Mouse (Mus musculus) adrenal gland, adult (tissue): ENCODE measurements around the gene Apod.
"Not testable (repeated sequence)": the region's sequence is repeated elsewhere in the genome, so short reads cannot be mapped to it uniquely, and the experiment has no call there.

Source experiments
- DNase-seq, 2 experiments: peaks; one replicate each; pipeline ENCODE4 v3.0.0; 2022 to 2023; ENCODE audit warnings: low spot score in 1 of 2; ENCODE audit not compliant: inconsistent age in 2 of 2

The Apod gene

DNA sequence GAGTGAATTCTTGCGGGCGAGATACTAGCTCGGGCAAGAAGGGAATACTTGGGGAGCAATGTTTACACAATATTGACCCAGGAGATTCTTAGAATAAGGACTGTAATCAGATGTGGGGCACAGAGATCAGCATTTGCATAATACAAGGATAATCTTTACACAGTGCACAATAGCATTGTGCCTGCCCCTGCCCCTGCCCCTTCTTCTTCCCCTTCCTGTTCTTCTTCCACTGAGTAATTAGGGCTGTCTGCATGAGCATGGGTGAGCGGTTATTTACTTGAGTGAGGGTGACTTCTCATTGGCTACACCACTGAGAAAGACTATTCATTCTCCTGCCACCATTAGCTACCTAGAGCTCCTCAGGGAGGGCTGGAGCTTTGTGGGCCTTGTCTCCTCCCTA lies 6.9 kb upstream of the Apod start:
- no peak for DNase-seq

DNA sequence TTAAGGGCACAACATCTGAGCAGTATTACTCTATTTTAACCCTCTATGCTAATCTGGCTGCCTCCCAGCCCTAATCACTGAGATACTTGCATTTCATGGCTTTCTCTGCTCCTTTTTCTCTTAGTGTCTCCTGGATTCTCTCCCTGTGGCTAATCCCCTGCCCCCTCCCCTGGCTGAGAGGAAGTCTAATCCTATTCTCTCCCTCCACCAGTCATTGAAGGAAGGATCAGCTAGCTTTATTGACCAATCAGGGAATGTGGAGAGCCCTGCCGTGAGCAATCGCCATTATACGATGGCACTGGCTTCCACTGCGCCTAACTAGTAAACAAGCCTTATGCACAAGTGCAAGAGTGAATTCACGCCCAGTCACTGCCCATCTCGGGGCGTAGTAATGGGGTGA lies 6.3 kb upstream of the Apod start:
- DNase-seq: no peak

DNA sequence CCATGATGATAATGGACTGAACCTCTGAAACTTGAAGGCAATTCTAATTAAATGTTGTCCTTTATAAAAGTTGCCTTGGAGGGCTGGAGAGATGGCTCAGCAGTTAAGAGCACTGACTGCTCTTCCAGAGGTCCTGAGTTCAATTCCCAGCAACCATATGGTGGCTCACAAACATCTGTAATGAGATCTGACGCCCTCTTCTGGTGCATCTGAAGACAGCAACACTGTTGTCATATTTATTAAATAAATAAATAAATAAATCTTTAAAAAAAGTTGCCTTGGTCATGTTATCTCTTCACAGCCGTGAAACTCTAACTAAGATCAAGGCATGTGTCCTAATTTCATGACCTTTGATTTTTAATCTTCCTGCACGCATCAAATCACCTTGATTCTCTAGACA lies 5.1 kb upstream of the Apod start:
- DNase-seq: not testable (repeated sequence)

DNA sequence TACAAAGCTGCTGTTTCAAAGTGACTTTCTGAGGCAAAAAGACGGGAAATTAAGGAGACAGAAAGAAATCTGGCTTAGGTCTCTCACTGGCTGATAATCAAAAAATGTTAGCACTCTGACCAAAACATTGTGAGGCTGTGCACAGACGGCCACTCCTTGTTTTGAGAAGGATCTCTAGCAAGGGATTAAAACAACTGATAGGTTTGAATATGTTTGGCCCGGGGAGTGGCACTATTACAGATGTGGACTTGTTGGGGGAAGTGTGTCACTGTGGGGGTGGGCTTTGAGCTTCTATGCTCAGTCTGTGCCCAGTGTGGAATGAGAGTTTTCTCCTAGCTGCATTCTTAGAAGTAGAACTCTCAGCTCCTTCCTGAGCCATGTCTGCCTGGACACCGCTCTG lies 4.7 kb upstream of the Apod start:
- no peak for DNase-seq

DNA sequence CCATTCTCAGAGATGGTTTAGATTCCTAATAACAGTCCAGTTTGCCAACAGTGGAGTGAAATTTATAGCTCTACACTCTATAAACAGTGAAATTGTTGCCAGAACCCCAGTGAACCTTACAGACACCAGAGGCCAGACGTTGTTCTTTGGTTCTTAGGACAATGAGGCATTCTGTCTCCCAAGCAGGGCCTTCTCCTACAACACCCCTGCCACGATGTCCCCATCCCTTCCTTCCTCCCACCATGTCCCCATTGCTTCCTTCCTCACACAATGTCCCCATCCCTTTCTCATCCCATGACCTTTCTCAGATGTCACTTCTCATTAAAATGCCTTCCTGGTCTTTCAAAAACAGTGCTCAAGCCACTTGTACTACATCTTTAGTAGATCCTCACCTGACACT lies 3.8 kb upstream of the Apod start:
- no peak for DNase-seq

DNA sequence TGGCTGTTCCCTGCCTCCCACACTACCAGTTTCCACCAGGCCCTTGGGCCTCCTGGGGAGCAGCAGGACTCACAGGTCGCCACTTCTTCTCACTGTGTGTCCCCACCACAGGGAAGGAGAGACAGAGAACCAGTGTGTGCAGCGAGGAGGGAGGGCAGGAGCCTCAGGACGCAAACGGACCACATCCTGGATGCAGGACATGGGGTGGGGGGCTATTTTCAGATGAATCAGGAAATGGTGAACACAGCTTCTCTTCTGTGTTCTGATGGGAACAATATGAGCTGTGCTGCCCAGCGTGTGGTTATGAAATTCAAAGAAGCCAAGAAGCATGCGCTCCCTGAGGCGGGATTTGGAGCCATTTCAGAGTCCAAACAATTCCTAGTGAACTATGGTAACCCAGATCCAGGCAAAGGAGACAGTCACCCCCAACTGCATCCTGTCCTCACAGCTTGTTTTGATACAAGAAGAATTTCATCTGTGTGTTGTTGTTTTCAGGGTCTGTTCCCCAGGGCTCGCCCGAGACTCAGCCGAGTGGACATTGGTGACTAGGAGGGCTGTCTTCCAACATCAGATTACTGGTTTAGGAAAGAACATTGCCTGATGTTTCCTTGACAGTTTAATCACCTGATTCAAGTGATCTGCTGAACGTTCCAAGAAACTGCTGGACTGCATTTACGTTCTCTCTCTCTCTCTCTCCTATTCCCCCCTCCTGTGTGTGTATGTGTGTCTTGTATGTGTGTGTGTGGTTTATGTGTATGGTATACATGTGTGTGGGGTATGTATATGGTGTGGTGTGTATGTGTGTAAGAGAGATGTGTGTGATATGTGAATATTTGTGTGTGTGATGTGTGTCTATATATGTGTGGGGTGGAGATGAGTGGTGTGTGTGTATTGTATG lies 1.9 kb upstream of the Apod start:
- peak; percentile 18 to 52 for DNase-seq

DNA sequence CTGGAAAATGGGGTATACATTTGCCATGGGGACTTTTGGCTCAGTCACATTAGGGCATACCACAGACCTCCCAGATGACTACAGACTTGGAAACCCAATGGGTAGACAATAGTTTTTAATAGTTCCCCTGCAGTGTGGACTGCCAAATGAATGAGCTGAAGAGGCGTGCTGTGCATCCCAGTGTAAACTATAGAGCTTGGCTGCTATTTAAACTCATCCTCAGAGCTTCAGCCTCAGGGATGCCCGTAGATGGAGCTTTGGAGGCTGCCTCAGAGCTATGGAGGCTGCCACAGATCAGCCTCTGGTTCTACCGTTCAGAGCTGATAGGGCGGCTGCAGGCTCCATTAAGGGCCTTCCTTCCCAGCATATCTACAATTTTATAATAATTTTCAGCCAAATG lies 686 bp upstream of the Apod start:
- no peak for DNase-seq

DNA sequence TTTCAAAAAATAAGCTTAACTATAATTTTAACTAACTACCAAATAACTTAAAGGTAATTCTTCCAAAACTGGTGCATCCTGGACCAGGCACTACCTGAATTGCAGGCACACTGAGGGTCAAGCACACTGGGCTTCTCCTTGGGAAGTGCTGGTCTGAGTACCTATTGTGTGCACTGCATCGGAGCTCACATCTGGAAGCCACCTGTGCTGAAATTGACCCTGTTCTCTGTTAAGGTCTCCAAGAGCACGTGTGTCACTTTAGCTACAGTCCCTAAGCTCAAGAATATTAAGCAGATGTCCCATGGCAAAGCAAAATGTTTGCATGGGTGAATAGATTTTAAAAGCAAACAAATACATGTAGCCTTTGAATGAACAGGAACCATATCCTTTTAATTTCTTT lies 997 bp downstream of the Apod start:
- no peak for DNase-seq

DNA sequence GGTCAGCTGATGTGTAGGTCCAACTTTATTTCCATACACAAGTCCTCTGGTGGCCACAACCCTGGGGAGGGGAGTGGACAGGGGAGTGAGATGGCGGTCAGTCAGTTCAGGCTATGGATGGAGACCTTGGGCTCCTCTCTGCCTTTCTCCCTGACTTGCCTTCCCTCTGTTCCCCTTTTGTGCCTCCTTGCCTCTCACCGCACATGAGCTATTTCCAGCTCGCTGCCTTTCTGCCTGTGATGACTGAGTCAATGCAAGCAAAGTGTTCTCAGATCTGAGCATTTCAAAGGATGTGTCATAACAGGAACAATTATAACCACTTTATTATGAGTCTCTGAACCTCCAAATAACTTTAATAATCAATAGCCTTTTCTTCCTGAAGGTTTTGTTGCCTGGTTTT lies 2.3 kb downstream of the Apod start:
- no peak for DNase-seq

DNA sequence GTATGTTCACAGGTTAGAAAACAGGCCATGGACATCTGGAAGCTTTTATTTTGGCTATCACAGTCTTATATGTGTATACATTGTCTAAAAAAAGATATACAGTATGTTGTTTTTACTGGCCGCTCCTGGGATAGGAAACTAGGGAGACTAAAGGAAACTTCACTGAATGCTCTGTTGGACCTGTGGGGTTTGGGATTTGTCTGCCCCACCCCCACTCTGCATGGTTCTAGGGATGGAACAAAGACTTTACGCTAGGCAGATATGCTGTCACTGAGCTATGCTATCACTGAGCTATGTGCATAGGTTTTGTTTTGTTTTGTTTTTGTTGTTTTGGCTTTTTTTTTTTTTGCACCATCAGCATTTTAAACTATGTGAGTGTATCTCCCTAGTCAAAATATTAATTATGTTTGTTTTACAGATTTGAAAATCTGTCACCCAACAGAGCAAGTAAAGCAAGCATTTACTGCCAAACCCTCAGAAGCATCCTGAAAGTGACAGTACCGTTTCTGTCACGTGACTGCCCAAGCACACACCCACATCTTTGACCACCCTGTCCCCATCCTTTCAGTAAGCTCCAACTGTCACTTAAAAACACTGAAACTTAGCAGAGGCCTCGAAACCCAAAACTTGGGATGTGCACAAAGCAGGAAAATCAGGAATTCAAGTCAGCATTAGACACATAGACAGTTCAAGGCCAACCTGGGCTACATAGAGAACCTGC lies 9.2 kb downstream of the Apod start:
- DNase-seq: no peak

DNA sequence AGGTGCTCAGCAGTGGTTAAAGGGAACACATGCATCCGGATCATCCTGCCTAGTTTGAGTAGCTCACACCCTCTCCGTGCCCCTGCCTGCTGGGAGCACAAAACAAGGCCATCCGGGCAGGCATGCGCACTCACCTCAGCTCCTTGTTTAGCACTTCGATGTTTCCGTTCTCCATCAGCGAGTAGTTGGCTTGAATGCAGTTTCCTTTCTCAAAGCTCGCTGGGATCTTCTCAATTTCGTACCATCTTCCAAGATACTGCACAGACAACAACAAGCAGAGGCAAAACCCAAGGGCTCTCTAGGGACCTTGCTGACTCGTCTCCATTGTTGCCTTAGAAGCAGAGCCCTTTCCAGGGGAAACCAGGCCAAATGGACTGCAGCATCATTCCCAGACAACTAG lies 11.3 kb downstream of the Apod start:
- peak in 1 of 2 experiments; percentile 15 for DNase-seq

DNA sequence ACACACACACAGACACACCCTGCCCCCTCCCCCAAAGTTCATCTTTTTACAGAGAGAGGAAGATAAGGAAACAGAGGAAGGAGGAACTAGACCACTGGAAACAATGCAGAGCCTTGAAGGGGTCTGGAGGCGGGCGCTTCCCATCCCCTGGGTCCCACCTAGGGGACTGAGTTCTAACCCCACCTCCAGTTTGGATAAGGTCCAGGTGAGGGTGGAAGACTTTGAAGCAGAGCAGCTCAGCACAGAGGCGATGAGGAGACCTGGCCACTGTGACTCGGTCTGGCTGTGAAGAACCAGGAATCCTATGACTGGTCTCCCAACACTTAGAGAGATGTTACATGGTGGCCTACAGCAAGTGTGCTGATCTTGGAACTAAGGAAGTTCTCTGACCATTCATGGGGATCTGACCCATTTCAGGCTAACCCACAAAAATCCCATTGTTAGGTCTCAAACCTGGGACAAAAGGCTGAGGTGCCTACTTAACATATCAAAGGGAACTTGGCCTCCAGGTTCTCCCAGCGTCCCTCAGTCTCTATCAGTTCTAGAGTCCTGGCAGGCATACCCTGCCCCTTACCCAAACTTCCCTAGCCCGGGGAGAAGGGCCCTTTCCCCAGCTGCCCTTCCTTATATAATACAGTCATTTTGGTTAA lies 13.6 kb downstream of the Apod start:
- no peak for DNase-seq

DNA sequence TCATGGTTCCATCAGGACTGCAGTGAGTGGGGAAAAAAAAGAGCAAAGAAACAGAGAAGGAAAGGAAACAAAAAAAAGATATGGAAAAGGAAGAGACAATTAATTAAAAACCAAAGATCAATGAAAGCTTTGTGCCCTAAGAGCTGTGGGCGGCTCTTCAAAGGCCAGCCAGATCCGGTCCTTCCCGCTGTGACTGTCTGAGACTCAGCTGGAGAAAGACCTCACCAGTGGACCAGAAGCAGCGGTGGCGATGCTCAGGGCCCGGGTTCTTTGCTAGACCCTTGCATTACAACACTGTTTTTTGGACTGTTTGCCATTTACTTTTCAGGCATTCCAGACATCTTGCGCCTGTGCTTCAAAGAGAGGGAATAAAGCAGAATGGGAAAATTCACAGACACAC lies 14.1 kb downstream of the Apod start:
- DNase-seq: no peak

DNA sequence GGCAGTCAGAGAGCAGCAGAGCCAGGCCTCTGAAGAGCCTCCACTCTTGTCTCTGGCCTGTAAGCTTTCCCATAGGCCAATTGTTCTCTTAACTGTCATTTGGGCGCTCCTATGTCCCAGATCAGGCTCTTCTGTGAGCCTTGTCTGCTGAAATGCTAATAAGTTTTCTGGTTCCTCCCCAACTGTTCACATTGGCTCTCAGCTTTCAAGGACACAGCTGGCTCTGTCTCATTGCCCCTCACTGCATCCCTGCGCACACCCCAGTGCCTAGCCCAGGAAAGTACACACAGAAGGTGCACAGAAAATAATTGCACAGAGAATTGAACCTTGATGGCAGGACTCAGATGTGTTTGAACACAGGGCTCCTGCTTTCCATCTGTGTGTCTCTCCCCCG lies 14.7 kb downstream of the Apod start:
- no peak for DNase-seq

DNA sequence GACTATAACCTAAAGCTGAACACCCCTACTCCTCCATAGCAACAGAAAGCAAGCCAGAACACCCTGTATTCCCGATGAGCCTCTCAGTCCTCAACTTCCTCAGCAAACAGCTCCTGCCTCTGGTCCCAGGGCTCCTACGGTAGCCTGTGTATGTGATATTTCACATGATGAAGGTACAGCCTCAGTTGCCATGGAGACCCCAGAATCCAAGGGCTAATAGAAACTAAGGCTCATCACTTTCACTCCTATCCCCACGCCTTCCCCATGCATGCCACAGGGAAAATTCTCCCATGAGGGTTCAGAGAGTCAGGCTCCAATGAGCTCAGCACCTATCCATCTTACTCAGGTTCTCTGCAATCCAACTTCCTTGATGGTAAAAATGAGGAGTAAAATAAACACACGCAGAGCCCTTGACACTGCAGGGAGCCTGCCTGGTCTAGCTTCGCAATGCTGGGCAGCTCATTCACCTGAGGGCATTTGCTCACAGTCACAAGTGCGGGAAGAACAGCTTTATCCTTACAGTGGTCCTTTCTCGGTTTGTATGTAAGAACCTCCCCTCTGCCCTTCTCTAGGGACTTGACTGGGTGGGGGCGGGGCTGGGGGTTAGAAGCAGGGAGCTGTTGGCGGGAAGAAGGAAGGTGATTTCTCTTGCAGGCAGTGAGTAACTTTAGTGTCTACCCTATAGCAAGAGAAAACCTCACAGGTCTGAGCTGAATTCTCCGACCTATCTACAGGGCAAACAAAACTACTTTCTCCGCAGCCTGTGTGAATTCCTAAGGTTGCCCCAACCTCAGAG lies 15.2 kb downstream of the Apod start:
- no peak for DNase-seq

DNA sequence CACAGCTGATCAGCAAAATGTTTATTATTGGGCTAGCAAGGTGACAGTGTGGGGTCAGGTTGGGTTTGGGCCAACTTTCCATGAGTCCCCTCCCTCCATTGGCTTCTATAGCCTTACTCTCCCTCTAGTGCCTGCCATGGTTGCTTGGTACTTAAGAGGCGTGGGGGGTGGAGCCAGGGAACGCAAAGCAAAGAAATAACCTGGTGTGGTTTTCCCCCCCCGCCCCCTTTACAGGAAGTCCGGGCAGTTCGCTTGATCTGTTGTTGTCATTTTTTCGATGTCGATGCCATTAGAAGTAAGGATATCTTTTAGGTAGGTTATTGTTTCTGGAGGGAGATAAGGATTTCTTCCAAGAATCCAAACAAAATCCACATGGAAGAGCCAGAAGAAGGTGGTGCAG lies 17.5 kb downstream of the Apod start:
- DNase-seq: no peak

DNA sequence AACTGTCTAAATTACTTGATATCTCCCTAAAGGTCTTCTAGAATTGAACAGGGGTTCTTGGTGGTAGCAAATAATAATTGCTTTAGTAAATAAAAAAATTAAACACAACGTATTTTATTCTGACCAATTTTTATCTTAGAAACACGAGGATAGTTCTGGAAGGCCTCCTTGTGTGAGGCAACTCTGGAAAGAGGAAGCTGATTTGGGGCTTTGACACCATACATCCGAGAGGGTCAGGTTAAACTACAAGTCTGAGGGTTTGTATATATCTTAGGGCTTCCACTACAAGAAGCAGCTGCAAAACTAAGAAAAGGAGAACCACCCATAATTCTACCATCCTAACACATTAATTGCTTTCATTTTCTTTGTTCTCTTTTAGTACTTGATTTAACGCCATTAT lies 20.8 kb downstream of the Apod start:
- no peak for DNase-seq

DNA sequence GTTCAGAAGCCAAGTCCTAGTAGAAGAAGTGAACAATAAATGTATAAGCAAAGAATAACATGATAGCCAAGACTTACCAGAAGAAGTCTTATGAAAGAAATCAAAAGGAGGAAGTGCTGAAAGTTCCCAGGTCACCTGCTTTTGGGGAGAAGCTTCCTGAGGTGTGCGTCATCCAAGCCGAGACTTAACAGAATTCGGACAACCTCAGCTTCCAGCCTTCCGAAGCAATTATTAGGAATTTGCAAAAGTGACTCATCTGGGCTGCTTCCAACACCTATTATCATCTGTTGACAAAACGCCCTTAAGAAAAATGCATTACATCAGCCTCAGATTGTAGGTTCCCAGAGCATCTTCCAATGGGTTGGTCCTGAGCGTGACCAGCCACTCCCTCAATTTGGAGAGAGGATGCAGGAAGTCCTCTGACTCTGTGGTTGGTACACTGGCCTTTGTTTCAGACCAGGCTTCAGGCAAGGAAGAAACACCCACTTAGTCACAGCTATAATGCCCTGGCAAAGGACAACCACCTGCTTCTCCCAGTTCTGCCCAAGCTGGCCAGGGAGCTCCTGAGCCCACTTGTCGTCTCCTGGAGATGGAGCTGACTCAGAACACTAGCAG lies 23.8 kb downstream of the Apod start:
- DNase-seq: peak; percentile 25 to 80

DNA sequence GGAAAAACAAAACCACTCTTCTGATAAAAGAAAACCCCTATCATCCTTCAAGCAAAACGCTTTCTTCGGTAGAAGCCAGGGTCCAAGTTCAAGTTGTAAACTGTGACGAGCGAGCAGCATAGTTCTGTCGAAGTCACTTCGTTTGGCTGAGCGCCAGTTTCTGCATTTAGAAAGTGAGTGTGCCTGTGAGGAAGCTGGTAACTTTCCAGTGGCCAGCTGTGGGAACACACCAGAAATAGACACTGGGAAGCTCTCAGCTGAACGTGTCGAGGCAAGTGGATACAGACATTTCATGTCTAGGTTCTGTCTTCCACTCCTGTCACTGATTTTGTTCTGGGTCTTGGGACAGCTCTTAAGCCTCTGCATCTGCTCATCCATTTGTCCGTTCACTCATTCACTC lies 24.3 kb downstream of the Apod start:
- peak; percentile 88 to 95 for DNase-seq

DNA sequence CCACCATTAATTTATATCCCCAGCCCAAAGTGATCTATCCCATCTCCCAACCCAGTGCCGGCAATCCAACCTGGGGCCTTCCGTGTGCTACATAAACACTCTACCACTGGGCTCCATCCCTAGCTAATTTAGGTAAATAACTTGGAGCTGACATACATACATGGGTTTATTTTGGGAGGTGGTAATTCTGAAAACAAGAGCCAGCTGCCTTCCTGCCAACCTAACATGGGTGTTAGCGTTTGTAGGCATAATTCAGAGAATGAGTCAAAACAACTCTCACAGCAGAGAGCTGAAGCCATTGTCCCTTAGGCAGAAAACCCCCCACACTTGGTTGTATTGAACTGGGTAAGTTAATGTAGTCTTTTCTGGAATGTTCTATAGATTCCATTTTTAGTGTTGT lies 26.9 kb downstream of the Apod start:
- DNase-seq: no peak
